Mouse (Mus musculus): Measurements from ENCODE around the gene Fmo2. TPM values are rescaled to one million over a fixed set of nuclear protein-coding genes. Genes with fewer than 3 reads are reported as not detected.

Gene Fmo2
- 2.0 and 2.8 TPM in 2 replicates for polyA plus RNA-seq (2012; rRNA removed)

DNA sequence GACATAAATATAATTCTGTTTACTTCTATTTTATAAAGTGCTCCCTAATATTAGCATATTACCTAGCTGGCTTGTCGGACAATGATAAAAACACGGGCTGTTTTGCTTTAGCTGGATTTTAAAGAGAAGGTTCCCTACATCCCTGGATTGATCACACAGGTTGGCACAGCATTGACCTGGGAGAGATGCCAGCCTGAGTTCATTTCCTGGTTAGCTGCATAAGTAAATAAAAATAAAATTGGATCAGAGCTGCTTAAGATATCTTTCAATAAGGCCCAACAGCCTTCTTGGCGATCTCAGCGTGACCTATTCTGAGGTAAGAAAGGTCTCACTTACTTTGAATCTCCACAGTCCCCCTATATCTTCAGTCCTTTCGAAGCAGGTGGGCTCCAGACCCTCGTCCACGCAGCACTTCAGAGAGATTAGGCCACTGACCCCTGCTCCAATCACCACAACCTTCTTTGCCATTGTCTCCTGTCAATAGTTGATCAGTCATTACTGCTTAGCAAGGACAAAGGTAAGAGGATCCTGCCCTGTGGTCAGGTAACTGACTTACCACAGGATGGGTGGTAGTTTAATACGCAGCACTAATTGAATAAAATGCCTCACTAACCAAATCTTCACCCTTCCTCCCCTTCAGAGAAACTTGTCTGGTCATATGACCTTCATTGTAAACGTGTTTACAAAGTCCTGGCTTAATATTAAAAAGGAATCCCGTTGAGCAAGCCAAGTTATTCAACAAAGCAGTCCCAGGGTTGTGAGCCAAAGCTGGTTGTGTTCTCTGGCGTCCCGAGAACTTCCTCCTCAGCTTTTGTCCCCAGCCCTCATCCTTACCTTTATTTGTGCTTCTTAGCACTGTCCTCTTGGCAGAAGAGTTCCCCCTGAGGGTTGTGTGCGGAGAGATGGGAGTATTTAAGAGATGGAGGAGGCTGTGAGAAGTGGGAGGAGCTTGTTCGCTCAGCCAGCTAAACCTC lies at the start of gene Fmo2:
Fmo2 (minus strand) TSS at position 889 of the 974 bp plus-strand sequence.
- H3K27ac ChIP-seq (ENCODE audit: insufficient read depth, low read length) = no peak within 1 kb of the TSS
- DNase-seq = no peak
- no peak within 1 kb of the TSS for H3K4me3 ChIP-seq (replicated peaks; ENCODE audit: insufficient read depth, low read depth, low read length)
- TF ChIP-seq POLR2A (IDR thresholded peaks at IDR 0.05; ENCODE audit: borderline replicate concordance, insufficient read depth, low read length) (no peak), CTCF (IDR thresholded peaks at IDR 0.05; ENCODE audit: borderline replicate concordance, insufficient read depth, low read depth, low read length) (no peak)
- no peaks in the 10 kb centered on the region for H3K4me1 ChIP-seq (ENCODE audit: control insufficient read depth, insufficient read depth, low read length)
- 61% methylated on average over 14 of the region's 14 CpGs for WGBS
- H3K27me3 ChIP-seq (ENCODE audit: control insufficient read depth, insufficient read depth, low read length) = no peaks in the 10 kb centered on the region

DNA sequence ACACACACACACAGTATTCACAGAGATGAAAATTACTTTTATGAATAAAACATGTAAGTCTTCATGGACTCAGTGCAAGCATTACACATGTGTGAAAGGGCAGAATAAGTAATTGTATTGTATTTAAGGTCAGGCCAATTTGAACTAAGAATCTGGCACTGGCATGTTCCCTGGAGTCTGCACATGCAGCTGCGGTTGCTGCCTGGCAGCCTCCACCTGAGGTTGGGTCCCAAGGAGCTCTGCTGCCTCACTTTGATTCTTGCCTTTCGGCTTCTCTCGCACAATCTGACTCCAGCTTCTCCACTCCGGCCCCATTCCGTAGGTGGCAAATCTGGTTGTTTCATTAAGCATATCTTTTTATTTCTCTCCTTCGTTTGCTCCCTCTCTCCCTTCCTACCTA lies 49.4 kb upstream of the Fmo2 start:
- no peak for DNase-seq
- no peaks in the 10 kb centered on the region for H3K27me3 ChIP-seq (ENCODE audit: control insufficient read depth, insufficient read depth, low read length)
- no peaks in the 10 kb centered on the region for H3K4me1 ChIP-seq (ENCODE audit: control insufficient read depth, insufficient read depth, low read length)
- WGBS = 47% methylated on average over 6 of the region's 6 CpGs
- no peak overlapping the region for H3K4me3 ChIP-seq (replicated peaks; ENCODE audit: insufficient read depth, low read depth, low read length)
- TF ChIP-seq POLR2A (IDR thresholded peaks at IDR 0.05; ENCODE audit: borderline replicate concordance, insufficient read depth, low read length) (no peak), CTCF (IDR thresholded peaks at IDR 0.05; ENCODE audit: borderline replicate concordance, insufficient read depth, low read depth, low read length) (no peak)
- no peak overlapping the region for H3K27ac ChIP-seq (ENCODE audit: insufficient read depth, low read length)

DNA sequence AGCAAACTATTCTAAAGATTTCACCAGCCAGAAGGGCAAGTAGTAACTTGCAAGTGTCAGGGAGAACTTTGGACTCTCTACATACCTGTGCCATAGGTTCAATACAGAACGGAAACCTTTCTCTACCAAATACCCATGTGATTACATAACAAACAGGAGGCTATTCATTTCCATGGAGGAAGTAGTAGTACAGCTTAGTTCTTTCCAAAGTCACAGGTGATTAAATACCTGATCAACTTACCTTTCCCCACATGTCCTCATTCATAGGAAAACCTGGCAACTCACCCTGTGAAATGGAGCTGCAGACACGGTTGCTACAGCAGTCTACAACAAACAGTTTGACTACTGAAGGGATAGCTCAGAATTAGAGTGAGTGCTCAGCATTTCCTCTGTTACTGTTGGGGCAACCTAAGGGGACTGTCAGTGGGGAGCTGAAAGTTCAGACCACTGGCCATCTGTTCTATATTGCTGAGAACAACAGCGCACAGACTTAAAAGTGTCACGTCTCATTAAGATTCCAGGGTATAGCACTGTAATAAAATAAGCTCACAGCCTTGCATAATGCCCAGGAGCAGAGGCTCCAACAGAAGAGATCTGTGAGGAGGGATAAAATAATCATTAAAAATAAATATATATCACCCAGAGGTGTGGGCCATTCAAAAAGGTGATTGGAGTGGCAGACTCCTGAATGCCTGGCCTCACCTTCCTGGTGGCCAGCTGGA lies 48.5 kb upstream of the Fmo2 start:
- Histone ChIP-seq H3K27ac (ENCODE audit: insufficient read depth, low read length) (no peak overlapping the region), H3K4me3 (replicated peaks; ENCODE audit: insufficient read depth, low read depth, low read length) (no peak overlapping the region), H3K27me3 (ENCODE audit: control insufficient read depth, insufficient read depth, low read length) (no peaks in the 10 kb centered on the region), H3K4me1 (ENCODE audit: control insufficient read depth, insufficient read depth, low read length) (no peaks in the 10 kb centered on the region)
- TF ChIP-seq CTCF (IDR thresholded peaks at IDR 0.05; ENCODE audit: borderline replicate concordance, insufficient read depth, low read depth, low read length) (no peak), POLR2A (IDR thresholded peaks at IDR 0.05; ENCODE audit: borderline replicate concordance, insufficient read depth, low read length) (no peak)
- no peak for DNase-seq
- 37% methylated on average over 4 of the region's 4 CpGs for WGBS

DNA sequence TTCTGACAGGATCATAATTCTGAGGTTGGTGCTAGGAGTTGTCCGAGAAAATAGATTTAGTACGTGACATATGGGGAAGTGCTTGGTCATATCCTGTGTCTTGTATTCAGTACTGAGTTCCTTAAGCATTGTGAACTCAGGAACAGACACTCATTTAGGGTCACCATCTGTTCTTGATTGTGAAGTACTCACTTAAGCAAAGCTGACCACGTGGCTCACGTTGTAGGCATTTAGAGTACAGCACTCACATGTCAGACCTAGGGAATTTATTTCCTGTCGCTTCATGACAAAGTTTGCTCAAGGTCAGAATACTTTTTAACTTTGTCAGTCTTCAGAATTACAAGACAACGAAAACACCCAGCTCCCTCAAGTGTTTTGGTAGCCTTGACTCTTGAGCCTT lies 45.2 kb upstream of the Fmo2 start:
- H3K27me3 ChIP-seq (ENCODE audit: control insufficient read depth, insufficient read depth, low read length) = no peaks in the 10 kb centered on the region
- TF ChIP-seq POLR2A (IDR thresholded peaks at IDR 0.05; ENCODE audit: borderline replicate concordance, insufficient read depth, low read length) (no peak), CTCF (IDR thresholded peaks at IDR 0.05; ENCODE audit: borderline replicate concordance, insufficient read depth, low read depth, low read length) (no peak)
- no peaks in the 10 kb centered on the region for H3K4me1 ChIP-seq (ENCODE audit: control insufficient read depth, insufficient read depth, low read length)
- no peak overlapping the region for H3K27ac ChIP-seq (ENCODE audit: insufficient read depth, low read length)
- no peak overlapping the region for H3K4me3 ChIP-seq (replicated peaks; ENCODE audit: insufficient read depth, low read depth, low read length)
- no peak for DNase-seq
- WGBS = 82% methylated on average over 6 of the region's 6 CpGs

DNA sequence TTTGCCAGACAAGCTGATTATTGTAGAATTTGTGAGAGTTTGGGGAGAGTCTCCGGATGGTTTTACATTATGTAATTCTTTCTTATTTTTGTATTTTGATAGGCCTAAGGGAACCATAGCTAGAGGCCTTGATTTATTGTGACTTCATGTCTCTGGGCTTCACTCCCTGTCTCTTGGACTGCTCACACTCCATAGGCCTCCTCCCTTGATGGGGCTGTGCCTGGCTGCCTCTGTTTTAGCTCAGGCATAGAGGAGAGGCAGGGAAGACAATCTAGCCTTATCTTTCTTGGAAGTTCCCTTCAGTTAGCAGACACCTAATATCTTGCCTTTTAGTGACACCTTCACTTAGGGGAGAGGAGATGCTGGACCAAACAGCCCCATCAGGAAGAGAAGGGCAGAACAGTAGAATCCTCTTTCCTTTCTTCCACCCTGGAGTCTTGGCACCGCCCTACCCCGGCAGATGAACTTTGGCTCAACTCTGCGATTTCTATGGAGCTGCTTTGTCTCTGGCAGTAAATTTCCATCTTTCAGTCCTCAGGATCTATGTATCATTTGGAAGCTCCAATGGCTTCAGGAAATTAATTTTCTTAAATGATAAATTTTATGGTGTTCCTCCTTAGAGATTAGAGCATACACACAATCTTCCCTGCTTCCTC lies 40.3 kb upstream of the Fmo2 start:
- no peaks in the 10 kb centered on the region for H3K27me3 ChIP-seq (ENCODE audit: control insufficient read depth, insufficient read depth, low read length)
- 65% methylated on average over 4 of the region's 4 CpGs for WGBS
- TF ChIP-seq POLR2A (IDR thresholded peaks at IDR 0.05; ENCODE audit: borderline replicate concordance, insufficient read depth, low read length) (no peak), CTCF (IDR thresholded peaks at IDR 0.05; ENCODE audit: borderline replicate concordance, insufficient read depth, low read depth, low read length) (no peak)
- H3K27ac ChIP-seq (ENCODE audit: insufficient read depth, low read length) = no peak overlapping the region
- no peak for DNase-seq
- no peaks in the 10 kb centered on the region for H3K4me1 ChIP-seq (ENCODE audit: control insufficient read depth, insufficient read depth, low read length)
- no peak overlapping the region for H3K4me3 ChIP-seq (replicated peaks; ENCODE audit: insufficient read depth, low read depth, low read length)

DNA sequence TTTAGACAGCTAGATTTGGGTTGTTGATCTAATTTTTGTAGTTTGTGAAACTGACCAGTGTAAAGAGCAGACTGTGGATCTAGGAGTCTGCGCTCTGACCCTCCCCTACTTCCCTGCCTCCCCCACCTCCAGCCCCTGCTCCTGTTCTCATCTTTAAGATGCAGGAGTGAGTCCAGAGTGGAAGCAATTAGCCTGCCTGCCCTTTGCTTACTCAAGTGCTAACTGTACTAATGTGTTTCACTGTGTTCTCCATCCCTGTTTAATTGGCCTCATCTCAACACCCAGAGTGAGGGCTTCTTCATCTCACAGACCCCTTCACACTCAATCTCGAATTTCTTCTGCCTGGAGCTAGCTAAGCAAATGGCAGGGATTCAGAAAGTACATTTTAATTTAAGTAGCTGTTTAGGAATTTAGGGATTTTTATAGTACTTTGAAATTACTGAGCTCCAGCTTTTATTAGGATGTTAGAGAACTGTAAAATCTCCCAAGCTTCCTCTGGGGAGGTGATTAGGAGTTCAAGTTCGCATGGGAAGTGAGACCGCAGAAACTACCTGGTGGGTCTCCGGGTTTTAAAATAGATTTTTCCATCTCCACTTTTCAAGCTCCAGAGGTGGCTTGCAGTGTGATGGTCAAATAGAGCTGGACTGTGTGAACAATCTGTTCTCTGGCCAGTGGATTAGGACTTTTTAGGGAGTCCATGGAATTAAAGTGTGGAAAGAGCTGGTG lies 39.6 kb upstream of the Fmo2 start:
- H3K4me3 ChIP-seq (replicated peaks; ENCODE audit: insufficient read depth, low read depth, low read length) = no peak overlapping the region
- H3K27me3 ChIP-seq (ENCODE audit: control insufficient read depth, insufficient read depth, low read length) = no peaks in the 10 kb centered on the region
- no peak overlapping the region for H3K27ac ChIP-seq (ENCODE audit: insufficient read depth, low read length)
- H3K4me1 ChIP-seq (ENCODE audit: control insufficient read depth, insufficient read depth, low read length) = no peaks in the 10 kb centered on the region
- DNase-seq = no peak
- TF ChIP-seq CTCF (IDR thresholded peaks at IDR 0.05; ENCODE audit: borderline replicate concordance, insufficient read depth, low read depth, low read length) = no peak
- no peak for TF ChIP-seq POLR2A (IDR thresholded peaks at IDR 0.05; ENCODE audit: borderline replicate concordance, insufficient read depth, low read length)
- WGBS = 83% methylated on average over 5 of the region's 5 CpGs

DNA sequence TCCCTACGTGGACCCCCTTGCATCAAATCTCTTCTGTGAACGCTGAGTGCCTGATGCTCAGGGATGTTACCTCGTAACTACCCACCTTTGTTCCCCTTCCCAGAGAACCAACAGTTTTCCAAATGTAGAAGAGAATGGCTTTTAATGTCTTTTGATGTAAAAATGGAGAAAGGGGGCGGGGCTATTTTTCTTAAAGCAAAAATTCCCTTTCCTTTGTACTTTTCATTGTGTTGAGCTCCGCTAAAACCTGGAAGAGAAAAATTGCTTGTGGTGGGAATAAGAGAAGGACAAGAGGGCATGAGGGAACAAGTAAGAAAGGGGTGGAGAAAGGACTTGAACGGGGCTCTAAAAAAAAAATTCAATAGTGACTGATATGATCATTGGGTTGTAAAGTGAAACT lies 38.9 kb upstream of the Fmo2 start, which contains the start of gene Fmo6:
Fmo6 (minus strand) TSS at position 101 of the 400 bp plus-strand sequence.
- no peaks in the 10 kb centered on the region for H3K27me3 ChIP-seq (ENCODE audit: control insufficient read depth, insufficient read depth, low read length)
- WGBS = 86% methylated on average over 6 of the region's 6 CpGs
- TF ChIP-seq POLR2A (IDR thresholded peaks at IDR 0.05; ENCODE audit: borderline replicate concordance, insufficient read depth, low read length) (no peak), CTCF (IDR thresholded peaks at IDR 0.05; ENCODE audit: borderline replicate concordance, insufficient read depth, low read depth, low read length) (no peak)
- H3K4me3 ChIP-seq (replicated peaks; ENCODE audit: insufficient read depth, low read depth, low read length) = no peak within 1 kb of the TSS
- no peak within 1 kb of the TSS for H3K27ac ChIP-seq (ENCODE audit: insufficient read depth, low read length)
- DNase-seq = no peak
- H3K4me1 ChIP-seq (ENCODE audit: control insufficient read depth, insufficient read depth, low read length) = no peaks in the 10 kb centered on the region
